Mouse (Mus musculus): ENCODE data around the gene Ccl4.

DNA sequence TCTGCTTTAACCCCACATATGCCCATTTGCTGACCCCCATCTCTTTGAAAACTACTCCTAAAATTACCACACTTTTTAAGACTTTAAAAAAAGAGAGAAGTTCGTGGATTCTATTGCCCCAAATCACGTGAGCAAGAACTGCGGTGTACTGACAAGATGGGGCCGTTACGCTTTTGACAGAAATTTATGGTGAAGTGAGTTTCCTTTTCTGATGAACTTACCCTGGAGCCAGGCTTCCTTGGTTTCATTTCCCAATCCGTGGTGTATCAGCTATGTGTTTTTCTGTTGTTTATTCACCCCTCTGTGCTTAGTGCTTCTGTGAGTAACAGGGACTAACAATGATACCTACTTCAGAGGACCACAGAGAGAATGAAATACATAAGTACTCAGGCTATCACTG is 3.6 kb upstream of the Ccl4 start:
- no peak for TF ChIP-seq GATA1 (IDR thresholded peaks at IDR 0.05; ENCODE audit: low read length)
- TF ChIP-seq TAL1 (IDR thresholded peaks at IDR 0.05; ENCODE audit: low read length), result no peak

Data from erythroblast, embryonic 14.5 days (primary cell).